8 mouse cellular contexts compared by ENCODE assay signal in the genomic region with DNA sequence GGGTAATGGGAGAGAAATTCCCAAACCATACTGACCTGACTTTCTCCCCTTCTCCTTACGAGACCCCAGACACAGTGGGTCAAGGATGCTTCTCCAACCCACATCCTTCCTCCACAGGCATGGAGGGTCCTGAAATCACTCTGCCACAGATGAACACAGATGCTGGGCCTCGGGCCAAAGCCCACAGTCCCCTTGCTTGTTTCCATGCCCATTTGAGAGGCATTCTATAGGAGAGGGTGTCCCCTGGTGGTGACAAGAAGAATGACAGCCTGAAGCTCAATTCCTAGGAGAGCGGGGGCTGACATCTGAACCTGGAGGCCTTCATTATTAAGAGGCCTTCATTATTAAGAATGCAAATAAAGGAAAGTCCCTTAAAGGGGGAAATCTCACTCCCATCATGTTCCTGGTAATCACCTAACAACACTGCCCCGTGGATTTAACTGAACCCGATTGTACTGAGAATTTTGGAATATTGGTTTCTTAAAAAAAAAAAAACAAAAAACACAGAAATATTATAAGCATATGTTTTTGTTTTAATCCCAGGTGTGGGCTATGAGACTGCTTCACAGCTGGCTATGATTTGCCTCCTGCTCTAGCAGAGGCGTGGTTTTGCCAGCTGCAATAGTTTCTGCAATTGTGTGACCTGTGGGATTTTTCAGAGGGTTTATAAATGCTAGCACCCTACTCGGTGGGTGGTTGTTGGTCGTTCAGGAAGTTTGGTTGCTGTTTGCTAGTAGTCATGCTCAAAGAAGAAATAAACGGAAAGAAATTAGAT. TPM values are rescaled to one million over a fixed set of nuclear protein-coding genes. Genes with fewer than 3 reads are reported as not detected.
A peak's percentile ranks its signal among the peaks of the same experiment; 100 is the strongest.
DNase-seq lines count a peak whose midpoint lies in the region; ATAC-seq lines count a peak whose summit lies in the region.

No protein-coding gene starts in this region.

- 21% methylated on average over 9 of the region's 9 CpGs for WGBS in limb, embryonic 11.5 days
- WGBS in midbrain, embryonic 14.5 days: 41% methylated on average over 9 of the region's 9 CpGs

- no peak overlapping the region for H3K4me2 ChIP-seq in limb, embryonic 11.5 days (ENCODE audit: low read depth, severe bottlenecking)
- no peak overlapping the region for H3K4me2 ChIP-seq in midbrain, embryonic 14.5 days (ENCODE audit: low read length)

- intact Hi-C loops in gastrocnemius, postnatal 14 days (cut with DNase I; ENCODE audit: low total_unique reads): loop anchor here (5.0 kb wide), 1 partner anchor 33 kb away; no protein-coding TSS in a partner anchor

- no peaks in the 10 kb centered on the region for H3K36me3 ChIP-seq in limb, embryonic 11.5 days (ENCODE audit: control insufficient read depth, insufficient read depth, low read length)
- H3K36me3 ChIP-seq in midbrain, embryonic 14.5 days (ENCODE audit: control insufficient read depth, insufficient read depth, low read length): no peaks in the 10 kb centered on the region

- no peak overlapping the region for H3K27ac ChIP-seq in limb, embryonic 11.5 days (replicated peaks; ENCODE audit: low read depth, low read length)
- H3K27ac ChIP-seq in midbrain, embryonic 14.5 days (replicated peaks; ENCODE audit: low read depth, low read length): no peak overlapping the region

- no peak overlapping the region for H3K9ac ChIP-seq in limb, embryonic 11.5 days (ENCODE audit: low read length)
- no peak overlapping the region for H3K9ac ChIP-seq in midbrain, embryonic 14.5 days (replicated peaks; ENCODE audit: low read length)

- no peaks in the 10 kb centered on the region for H3K9me3 ChIP-seq in limb, embryonic 11.5 days (ENCODE audit: control insufficient read depth, low read length)
- H3K9me3 ChIP-seq in midbrain, embryonic 14.5 days (ENCODE audit: control insufficient read depth, low read length): no peaks in the 10 kb centered on the region

- ATAC-seq in limb, embryonic 11.5 days (ENCODE audit: insufficient number of reproducible peaks, low FRiP score, low TSS enrichment, low read depth): peak; percentile 52; the same call in 1 of the 2 replicates
- ATAC-seq in midbrain, embryonic 14.5 days (ENCODE audit: low FRiP score, low TSS enrichment): peak; percentile 75

- H3K4me3 ChIP-seq in limb, embryonic 11.5 days (ENCODE audit: low read depth, low read length): no peak overlapping the region
- no peak overlapping the region for H3K4me3 ChIP-seq in midbrain, embryonic 14.5 days (replicated peaks; ENCODE audit: low read depth, low read length)

- H3K4me1 ChIP-seq in limb, embryonic 11.5 days (ENCODE audit: control insufficient read depth, insufficient read depth, low read length): peaks cover 5% of the 10 kb centered on the region; the same call in 1 of the 2 replicates
- H3K4me1 ChIP-seq in midbrain, embryonic 14.5 days (ENCODE audit: control insufficient read depth, insufficient read depth, low read length): peaks cover 11% of the 10 kb centered on the region

- peak; percentile 49 for DNase-seq in urinary bladder, postnatal 14 days (ENCODE audit: low spot score)
- DNase-seq in urinary bladder, postnatal 10 days (ENCODE audit: low spot score): no peak
- DNase-seq in cerebellum, postnatal 36 days: peak; percentile 53 to 66
- DNase-seq in gastrocnemius, postnatal 14 days: peak; percentile 74
- DNase-seq in hindlimb bud, embryonic 11.5 days (ENCODE audit: extremely low spot score, low read depth, low spot score): peak; percentile 79
- DNase-seq in limb, embryonic 11.5 days (ENCODE audit: low spot score): peak; percentile 79
- peak; percentile 93 for DNase-seq in midbrain, embryonic 14.5 days
- peak; percentile 50 to 67 for DNase-seq in spleen, postnatal 10 days (ENCODE audit: low spot score in 2 of 2)

- no peaks in the 10 kb centered on the region for H3K27me3 ChIP-seq in limb, embryonic 11.5 days (ENCODE audit: control insufficient read depth, insufficient read depth, low read length)
- no peaks in the 10 kb centered on the region for H3K27me3 ChIP-seq in midbrain, embryonic 14.5 days (ENCODE audit: control insufficient read depth, insufficient read depth, low read length)

RNA-seq across cellular contexts. Expression of gene Capg, which starts 10.0 kb away (rescaled TPM):
- total RNA-seq in gastrocnemius, postnatal 14 days (2021): 10 to 100 TPM; 11.5 to 15.4 TPM
- 24.5 and 26.5 TPM in 2 replicates for polyA plus RNA-seq in limb, embryonic 11.5 days (2014; fragmentation: Nextera tagmentation; extraction: Ambion mirVana)
- polyA plus RNA-seq in midbrain, embryonic 14.5 days (2014; fragmentation: Nextera tagmentation; extraction: Ambion mirVana): 3.3 and 8.6 TPM in 2 replicates

RNA-seq across cellular contexts. Expression of gene Sh2d6, which starts 12.7 kb away (rescaled TPM):
- total RNA-seq in gastrocnemius, postnatal 14 days (2021): under 1 TPM; 0.78 to 0.98 TPM
- 0.17 TPM in 1 of 2 replicates, not detected in the other for polyA plus RNA-seq in limb, embryonic 11.5 days (2014; fragmentation: Nextera tagmentation; extraction: Ambion mirVana)
- polyA plus RNA-seq in midbrain, embryonic 14.5 days (2014; fragmentation: Nextera tagmentation; extraction: Ambion mirVana): 0.98 and 1.1 TPM in 2 replicates
